ENCODE assay signal across 19 mouse cellular contexts in genomic region chr15:87335737-87336136, GRCm38 (mm10).
A peak's percentile ranks its signal among the peaks of the same experiment; 100 is the strongest.
DNase-seq lines count a peak whose midpoint lies in the region; ATAC-seq and TF ChIP-seq lines count a peak whose summit lies in the region.
"Had no signal": no experiment of that assay in that cellular context is flagged by ENCODE, and none has a peak within 500 bp of the region (broad histone marks: within the 10 kb centered on the region; RNA-seq: fewer than 3 reads in every experiment).

No protein-coding gene starts in this region.

- no peak for TF ChIP-seq CTCF in brain, embryonic 14.5 days (IDR thresholded peaks at IDR 0.05; ENCODE audit: borderline replicate concordance, extremely low read depth, insufficient read depth, insufficient read length)
- no peak for TF ChIP-seq CTCF in layer of hippocampus, adult 2 months (conservative IDR thresholded peaks at IDR 0.05)

- H3K4me3 ChIP-seq in hindbrain, embryonic 13.5 days, result no peak overlapping the region
- H3K4me3 ChIP-seq in hindbrain, embryonic 11.5 days (ENCODE audit: low read depth, low read length), result no peak overlapping the region
- no peak overlapping the region for H3K4me3 ChIP-seq in layer of hippocampus, adult 2 months
- no peak overlapping the region for H3K4me3 ChIP-seq in intestine, embryonic 15.5 days (replicated peaks)
- H3K4me3 ChIP-seq: embryonic facial prominence, embryonic 15.5 days; kidney, embryonic 15.5 days; limb, embryonic 15.5 days; midbrain, embryonic 13.5 days had no signal

- no peak overlapping the region for H3K4me2 ChIP-seq in hindbrain, embryonic 13.5 days
- H3K4me2 ChIP-seq in hindbrain, embryonic 11.5 days (replicated peaks; ENCODE audit: low read depth, low read length), result no peak overlapping the region
- no peak overlapping the region for H3K4me2 ChIP-seq in intestine, embryonic 15.5 days (replicated peaks)
- H3K4me2 ChIP-seq: embryonic facial prominence, embryonic 15.5 days; kidney, embryonic 15.5 days; limb, embryonic 15.5 days; lung, embryonic 14.5 days; midbrain, embryonic 13.5 days had no signal

- H3K9ac ChIP-seq in hindbrain, embryonic 13.5 days, result no peak overlapping the region
- no peak overlapping the region for H3K9ac ChIP-seq in hindbrain, embryonic 11.5 days (ENCODE audit: low read depth, low read length)
- no peak overlapping the region for H3K9ac ChIP-seq in intestine, embryonic 15.5 days
- H3K9ac ChIP-seq: embryonic facial prominence, embryonic 15.5 days; kidney, embryonic 15.5 days; limb, embryonic 15.5 days; lung, embryonic 14.5 days; midbrain, embryonic 13.5 days had no signal

- peaks cover 21% of the 10 kb centered on the region for H3K4me1 ChIP-seq in hindbrain, embryonic 13.5 days (replicated peaks)
- H3K4me1 ChIP-seq in hindbrain, embryonic 11.5 days (replicated peaks; ENCODE audit: control insufficient read depth, insufficient read depth, low read length), result no peaks in the 10 kb centered on the region
- H3K4me1 ChIP-seq in intestine, embryonic 15.5 days (replicated peaks), result no peaks in the 10 kb centered on the region
- H3K4me1 ChIP-seq: embryonic facial prominence, embryonic 15.5 days; kidney, embryonic 15.5 days; limb, embryonic 15.5 days had no signal

- H3K27me3 ChIP-seq in hindbrain, embryonic 13.5 days, result no peaks in the 10 kb centered on the region
- no peaks in the 10 kb centered on the region for H3K27me3 ChIP-seq in hindbrain, embryonic 11.5 days (ENCODE audit: control insufficient read depth, insufficient read depth, low read length)
- no peaks in the 10 kb centered on the region for H3K27me3 ChIP-seq in intestine, embryonic 15.5 days (replicated peaks)
- H3K27me3 ChIP-seq: embryonic facial prominence, embryonic 15.5 days; kidney, embryonic 15.5 days; limb, embryonic 15.5 days; midbrain, embryonic 13.5 days had no signal

- peak overlapping the region; percentile 4; the same call in 1 of the 2 replicates for H3K27ac ChIP-seq in hindbrain, embryonic 13.5 days
- H3K27ac ChIP-seq in hindbrain, embryonic 11.5 days (ENCODE audit: low read depth, low read length), result no peak overlapping the region
- peak overlapping the region; percentile 81 for H3K27ac ChIP-seq in layer of hippocampus, adult 2 months
- H3K27ac ChIP-seq in intestine, embryonic 15.5 days, result no peak overlapping the region
- H3K27ac ChIP-seq: embryonic facial prominence, embryonic 15.5 days; kidney, embryonic 15.5 days; limb, embryonic 15.5 days; macrophage; midbrain, embryonic 13.5 days had no signal

- WGBS in hindbrain, embryonic 13.5 days, result 71% methylated on average over 11 of the region's 11 CpGs
- 86% methylated on average over 11 of the region's 11 CpGs for WGBS in hindbrain, embryonic 11.5 days
- 89% methylated on average over 11 of the region's 11 CpGs for WGBS in intestine, embryonic 15.5 days

- ATAC-seq in hindbrain, embryonic 13.5 days (ENCODE audit: low FRiP score), result no peak
- ATAC-seq in hindbrain, embryonic 11.5 days (ENCODE audit: low FRiP score), result no peak
- no peak for ATAC-seq in intestine, embryonic 15.5 days
- ATAC-seq: inflammation-experienced regulatory T-cells, adult 6 months; midbrain, embryonic 13.5 days; Patski had no signal

- H3K9me3 ChIP-seq in hindbrain, embryonic 13.5 days, result no peaks in the 10 kb centered on the region
- H3K9me3 ChIP-seq in hindbrain, embryonic 11.5 days (ENCODE audit: control insufficient read depth, low read length), result no peaks in the 10 kb centered on the region
- H3K9me3 ChIP-seq in intestine, embryonic 15.5 days, result no peaks in the 10 kb centered on the region
- H3K9me3 ChIP-seq: embryonic facial prominence, embryonic 15.5 days; kidney, embryonic 15.5 days; limb, embryonic 15.5 days; midbrain, embryonic 13.5 days had no signal

- TF ChIP-seq POLR2A in brain, embryonic 14.5 days (IDR thresholded peaks at IDR 0.05; ENCODE audit: borderline replicate concordance, extremely low read depth, insufficient read depth, insufficient read length, poor library complexity, severe bottlenecking), result no peak

- no peak for DNase-seq in hindbrain, embryonic 11.5 days (ENCODE audit: low spot score)
- peak; percentile 82 for DNase-seq in brain, embryonic 14.5 days (ENCODE audit: low read depth)
- peak; percentile 76 for DNase-seq in cerebellum, adult 9-10 months
- peak; percentile 58 to 75 for DNase-seq in layer of hippocampus, adult 2 months (ENCODE audit: low spot score in 2 of 2)
- no peak for DNase-seq in embryo, embryonic 11 days
- no peak for DNase-seq in gastrocnemius, postnatal 4 days (ENCODE audit: low spot score in 2 of 2)
- DNase-seq: gastrocnemius, postnatal 10 days; heart, postnatal 10 days; lung, embryonic 14.5 days; right cerebral cortex, postnatal 4 days had no signal

- H3K36me3 ChIP-seq in hindbrain, embryonic 13.5 days, result no peaks in the 10 kb centered on the region
- no peaks in the 10 kb centered on the region for H3K36me3 ChIP-seq in hindbrain, embryonic 11.5 days (ENCODE audit: control insufficient read depth, insufficient read depth, low read length)
- no peaks in the 10 kb centered on the region for H3K36me3 ChIP-seq in intestine, embryonic 15.5 days
- H3K36me3 ChIP-seq: embryonic facial prominence, embryonic 15.5 days; kidney, embryonic 15.5 days; limb, embryonic 15.5 days; midbrain, embryonic 13.5 days had no signal

Comparison
In these comparisons a context has a peak if more than half of its experiments do, and no peak if none do; other contexts are left out.
1. H3K27ac ChIP-seq: peak in hindbrain, embryonic 13.5 days (single experiment) and layer of hippocampus, adult 2 months (single experiment); none in hindbrain, embryonic 11.5 days (single experiment) and intestine, embryonic 15.5 days (single experiment).
2. DNase-seq: peak in brain, embryonic 14.5 days (single experiment), cerebellum, adult 9-10 months (single experiment) and layer of hippocampus, adult 2 months (2 of 2); none in hindbrain, embryonic 11.5 days (single experiment), embryo, embryonic 11 days (single experiment) and gastrocnemius, postnatal 4 days (0 of 2).